Mouse (Mus musculus) megakaryocyte, embryonic 14.5 days (primary cell): Measurements from ENCODE around the gene Arhgef40.

Experiments used
- FLI1 ChIP-seq: IDR thresholded peaks from 2 replicates; pipeline ENCODE4 v1.6.1; 2012; ENCODE audit warnings: low read length, inconsistent platforms, mixed read lengths
- GATA1 ChIP-seq: IDR thresholded peaks from 3 replicates; pipeline ENCODE4 v1.6.1; 2012; ENCODE audit warnings: mixed read lengths, low read length, inconsistent platforms, borderline replicate concordance

DNA sequence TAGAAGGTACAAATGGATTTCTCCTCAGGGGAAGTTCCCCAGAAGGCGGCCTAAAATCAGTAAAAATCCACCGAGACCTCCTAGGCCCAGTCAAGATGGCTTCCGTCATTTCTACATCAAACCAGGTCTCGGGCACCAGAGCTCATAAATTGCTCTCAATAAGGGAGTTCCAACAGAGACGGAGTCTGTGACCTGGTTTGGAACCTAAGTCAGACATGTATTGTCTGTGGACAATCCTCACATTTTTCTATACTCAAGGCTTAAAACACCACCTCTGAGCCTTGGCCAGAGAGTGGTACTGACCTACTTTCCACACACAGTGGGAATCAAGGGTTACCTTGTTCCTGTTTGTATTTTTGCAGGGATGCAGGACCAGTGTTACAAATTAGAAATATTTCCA lies 28.0 kb downstream of the Arhgef40 start:
- TF ChIP-seq FLI1: no peak
- TF ChIP-seq GATA1: no peak
